Mouse (Mus musculus) small intestine, adult 2 months (tissue): ENCODE results near the gene C8g. TPM values are rescaled to one million over a fixed set of nuclear protein-coding genes. Genes with fewer than 3 reads are reported as not detected.

Source experiments
- H3K27ac ChIP-seq: fragments of 200-500 bp; 2 replicates; pipeline ENCODE4 v1.5.1; 2012; ENCODE audit warnings: low read depth, low read length, control low read depth, inconsistent platforms; ENCODE audit not compliant: insufficient read depth
- H3K27me3 ChIP-seq: fragments of 200-500 bp; 2 replicates; pipeline ENCODE4 v1.6.1; 2012; ENCODE audit warnings: mild to moderate bottlenecking, moderate library complexity, low read length, inconsistent platforms; ENCODE audit not compliant: control insufficient read depth, insufficient read depth
- H3K36me3 ChIP-seq: fragments of 200-500 bp; 2 replicates; pipeline ENCODE4 v1.6.1; 2012; ENCODE audit warnings: mild to moderate bottlenecking, low read length, control low read depth, inconsistent platforms; ENCODE audit not compliant: control insufficient read depth, insufficient read depth
- H3K4me1 ChIP-seq: fragments of 200-500 bp; 2 replicates; pipeline ENCODE4 v1.6.1; 2012; ENCODE audit warnings: low read length, inconsistent platforms, mixed read lengths; ENCODE audit not compliant: control insufficient read depth, insufficient read depth, insufficient read length
- H3K4me3 ChIP-seq: fragments of 200-500 bp; 2 replicates; pipeline ENCODE4 v1.5.1; 2012; ENCODE audit warnings: low read depth, mild to moderate bottlenecking, control low read depth, inconsistent platforms, low read length, moderate library complexity
- CTCF ChIP-seq: fragments of 200-500 bp; IDR thresholded peaks from 2 replicates; pipeline ENCODE4 v1.5.1; 2012; ENCODE audit warnings: low read depth, mild to moderate bottlenecking, control low read depth, inconsistent platforms, low read length, moderate library complexity, mixed read lengths; ENCODE audit not compliant: insufficient replicate concordance, insufficient read length; ENCODE audit errors: extremely low read depth
- POLR2A ChIP-seq: fragments of 200-500 bp; IDR thresholded peaks from 2 replicates; pipeline ENCODE4 v1.6.1; 2012; ENCODE audit warnings: low read depth, mild to moderate bottlenecking, control low read depth, inconsistent platforms, low read length, moderate library complexity
- WGBS: fragments of 180-500 bp; shearing (Covaris S2); methylation state at CpG from one replicate; pipeline ENCODE4 v1.1.7; 2018; 5-methylcytosine and 5-hydroxymethylcytosine counted together
- polyA plus RNA-seq: library from polyadenylated mRNA; depleted of rRNA; stranded (reverse); fragments of >200 nt; gene quantifications from 2 replicates; pipeline ENCODE4 v1.2.3, GENCODE M21; 2012

Gene C8g
- polyA plus RNA-seq, 1 experiment, result 2.1 TPM

- Histone ChIP-seq H3K36me3 (peaks cover 19% of the 10 kb centered on the region), H3K27ac (no peak overlapping the region), H3K4me1 (peaks cover 12% of the 10 kb centered on the region), H3K4me3 (no peak overlapping the region), H3K27me3 (no peaks in the 10 kb centered on the region)
- peak; percentile 18; the same call in 1 of the 2 replicates for TF ChIP-seq CTCF
- no peak for TF ChIP-seq POLR2A
- 45% methylated on average over 5 of the region's 5 CpGs for WGBS
Measured at GRCm38 (mm10) chr2:25506964-25507363, 5.4 kb upstream of the C8g start.

- Histone ChIP-seq H3K27ac (no peak overlapping the region), H3K4me3 (no peak overlapping the region), H3K4me1 (peaks cover 17% of the 10 kb centered on the region), H3K36me3 (peaks cover 19% of the 10 kb centered on the region), H3K27me3 (no peaks in the 10 kb centered on the region)
- TF ChIP-seq POLR2A (no peak), CTCF (no peak)
- 96% methylated on average over 4 of the region's 4 CpGs for WGBS
Measured at GRCm38 (mm10) chr2:25505860-25506259, 4.3 kb upstream of the C8g start.

GRCm38 (mm10) chr2:25505000-25505399 lies 3.5 kb upstream of the C8g start:
- Histone ChIP-seq H3K4me1 (peaks cover 21% of the 10 kb centered on the region), H3K4me3 (no peak overlapping the region), H3K27ac (no peak overlapping the region), H3K27me3 (no peaks in the 10 kb centered on the region), H3K36me3 (peaks cover 19% of the 10 kb centered on the region)
- TF ChIP-seq POLR2A (no peak), CTCF (no peak)
- WGBS, result 65% methylated on average over 1 of the region's 1 CpGs

GRCm38 (mm10) chr2:25504538-25504937 lies 3.0 kb upstream of the C8g start:
- peaks cover 19% of the 10 kb centered on the region for H3K36me3 ChIP-seq
- H3K4me1 ChIP-seq, result peaks cover 22% of the 10 kb centered on the region
- TF ChIP-seq CTCF (no peak), POLR2A (no peak)
- H3K27ac ChIP-seq, result no peak overlapping the region
- WGBS, result 87% methylated on average over 19 of the region's 19 CpGs
- no peak overlapping the region for H3K4me3 ChIP-seq
- H3K27me3 ChIP-seq, result no peaks in the 10 kb centered on the region

- TF ChIP-seq POLR2A (no peak), CTCF (no peak)
- H3K36me3 ChIP-seq, result peaks cover 19% of the 10 kb centered on the region
- 52% methylated on average over 3 of the region's 3 CpGs for WGBS
- H3K27me3 ChIP-seq, result no peaks in the 10 kb centered on the region
- peaks cover 26% of the 10 kb centered on the region for H3K4me1 ChIP-seq
- no peak overlapping the region for H3K4me3 ChIP-seq
- peak overlapping the region; percentile 7; the same call in 1 of the 2 replicates for H3K27ac ChIP-seq
Measured at GRCm38 (mm10) chr2:25502726-25503125, 1.2 kb upstream of the C8g start.

GRCm38 (mm10) chr2:25500576-25501405 lies 728 bp downstream of the C8g start, which contains the start of gene Fbxw5:
Gene Fbxw5 (plus strand): TSS chr2:25500750.
- H3K4me1 ChIP-seq, result peaks cover 26% of the 10 kb centered on the region
- no peaks in the 10 kb centered on the region for H3K27me3 ChIP-seq
- WGBS, result under 1% methylated on average over 41 of the region's 44 CpGs
- peaks cover 19% of the 10 kb centered on the region for H3K36me3 ChIP-seq
- TF ChIP-seq POLR2A (peak; percentile 70), CTCF (no peak)
- peak within 1 kb of the TSS; percentile 86 for H3K27ac ChIP-seq
- H3K4me3 ChIP-seq, result peak within 1 kb of the TSS; percentile 94

- H3K27ac ChIP-seq, result peak overlapping the region; percentile 86
- H3K4me3 ChIP-seq, result peak overlapping the region; percentile 55
- H3K36me3 ChIP-seq, result peaks cover 16% of the 10 kb centered on the region
- WGBS, result 52% methylated on average over 6 of the region's 6 CpGs
- H3K4me1 ChIP-seq, result peaks cover 26% of the 10 kb centered on the region
- TF ChIP-seq CTCF, result no peak
- TF ChIP-seq POLR2A, result no peak
- no peaks in the 10 kb centered on the region for H3K27me3 ChIP-seq
Measured at GRCm38 (mm10) chr2:25500071-25500575, 1.4 kb downstream of the C8g start.
